Mouse (Mus musculus) spleen, adult 2 months (tissue): Measurements from ENCODE around the gene Cdc42se1. TPM values are rescaled to one million over a fixed set of nuclear protein-coding genes. Genes with fewer than 3 reads are reported as not detected.

Experiments
- DNase-seq, 2 experiments: peaks; one replicate each; pipeline versions ENCODE4 v3.0.0 to v3.0.0-alpha.2; 2012 to 2021; ENCODE audit warnings: low spot score in 2 of 2, low read depth in 1 of 2
- H3K27ac ChIP-seq: fragments of 200-500 bp; 2 replicates; pipeline ENCODE4 v1.5.1; 2012; ENCODE audit warnings: low read length, inconsistent platforms; ENCODE audit not compliant: insufficient read depth
- H3K27me3 ChIP-seq: fragments of 200-500 bp; 2 replicates; pipeline ENCODE4 v1.6.1; 2012; ENCODE audit warnings: mild to moderate bottlenecking, moderate library complexity, low read length, inconsistent platforms; ENCODE audit not compliant: control insufficient read depth, insufficient read depth
- H3K36me3 ChIP-seq: fragments of 200-500 bp; 2 replicates; pipeline ENCODE4 v1.6.1; 2012; ENCODE audit warnings: mild to moderate bottlenecking, low read length, inconsistent platforms; ENCODE audit not compliant: control insufficient read depth, insufficient read depth
- H3K4me1 ChIP-seq: fragments of 200-500 bp; 2 replicates; pipeline ENCODE4 v1.6.1; 2011; ENCODE audit warnings: inconsistent platforms; ENCODE audit not compliant: control insufficient read depth, insufficient read depth, insufficient read length
- H3K4me3 ChIP-seq: fragments of 200-500 bp; 2 replicates; pipeline ENCODE4 v1.5.1; 2011; ENCODE audit warnings: mild to moderate bottlenecking, inconsistent platforms; ENCODE audit not compliant: insufficient read depth, insufficient read length; ENCODE audit errors: extremely low read depth
- CTCF ChIP-seq: fragments of 200-500 bp; IDR thresholded peaks from 2 replicates; pipeline ENCODE4 v1.5.1; 2011; ENCODE audit warnings: mild to moderate bottlenecking, inconsistent platforms; ENCODE audit not compliant: insufficient read depth, insufficient read length, insufficient replicate concordance; ENCODE audit errors: extremely low read depth
- POLR2A ChIP-seq: fragments of 200-500 bp; IDR thresholded peaks from 2 replicates; pipeline ENCODE4 v1.6.1; 2011; ENCODE audit warnings: low read depth, low read length, inconsistent platforms
- WGBS: fragments of 180-500 bp; shearing (Covaris S2); methylation state at CpG from one replicate; pipeline ENCODE4 v1.1.7; 2018; 5-methylcytosine and 5-hydroxymethylcytosine counted together
- polyA plus RNA-seq: library from polyadenylated mRNA; depleted of rRNA; stranded (reverse); fragments of >200 nt; gene quantifications from 2 replicates; pipeline ENCODE4 v1.2.3, GENCODE M21; 2012

The Cdc42se1 gene
- polyA plus RNA-seq, 1 experiment = 94.1 TPM

- Histone ChIP-seq H3K4me3 (no peak overlapping the region), H3K27me3 (no peaks in the 10 kb centered on the region), H3K27ac (no peak overlapping the region), H3K4me1 (no peaks in the 10 kb centered on the region), H3K36me3 (peaks cover 21% of the 10 kb centered on the region)
- TF ChIP-seq POLR2A (no peak), CTCF (no peak)
- 91% methylated on average over 12 of the region's 12 CpGs for WGBS
- DNase-seq = no peak
Observed at GRCm38 (mm10) chr3:95239971-95240370, 11.4 kb downstream of the Cdc42se1 start.

- DNase-seq = no peak
- H3K36me3 ChIP-seq = peaks cover 13% of the 10 kb centered on the region
- 77% methylated on average over 17 of the region's 17 CpGs for WGBS
- H3K27ac ChIP-seq = no peak overlapping the region
- no peak for TF ChIP-seq POLR2A
- no peak for TF ChIP-seq CTCF
- no peaks in the 10 kb centered on the region for H3K4me1 ChIP-seq
- H3K27me3 ChIP-seq = no peaks in the 10 kb centered on the region
- no peak overlapping the region for H3K4me3 ChIP-seq
Observed at GRCm38 (mm10) chr3:95240900-95241299, 12.4 kb downstream of the Cdc42se1 start.

GRCm38 (mm10) chr3:95241498-95241897 lies 13.0 kb downstream of the Cdc42se1 start, which contains the start of gene Gm128:
Gene Gm128, minus strand, starts transcription at chr3:95241598.
- TF ChIP-seq CTCF (no peak), POLR2A (no peak)
- H3K27ac ChIP-seq = no peak within 1 kb of the TSS
- H3K4me1 ChIP-seq = no peaks in the 10 kb centered on the region
- no peak for DNase-seq
- 91% methylated on average over 7 of the region's 7 CpGs for WGBS
- H3K27me3 ChIP-seq = no peaks in the 10 kb centered on the region
- H3K4me3 ChIP-seq = no peak within 1 kb of the TSS
- H3K36me3 ChIP-seq = peaks cover 7% of the 10 kb centered on the region

- 89% methylated on average over 2 of the region's 2 CpGs for WGBS
- TF ChIP-seq POLR2A (no peak), CTCF (no peak)
- Histone ChIP-seq H3K36me3 (0 out of 2 replicates have a peak, but pooled peaks cover 1% of the 10 kb centered on the region), H3K27me3 (no peaks in the 10 kb centered on the region), H3K4me3 (no peak overlapping the region), H3K4me1 (no peaks in the 10 kb centered on the region), H3K27ac (no peak overlapping the region)
- no peak for DNase-seq
Observed at GRCm38 (mm10) chr3:95243086-95243485, 14.6 kb downstream of the Cdc42se1 start.

GRCm38 (mm10) chr3:95246465-95247231 lies 18.1 kb downstream of the Cdc42se1 start:
- TF ChIP-seq CTCF (no peak), POLR2A (no peak)
- Histone ChIP-seq H3K27me3 (no peaks in the 10 kb centered on the region), H3K4me3 (no peak overlapping the region), H3K36me3 (no peaks in the 10 kb centered on the region), H3K27ac (no peak overlapping the region), H3K4me1 (no peaks in the 10 kb centered on the region)
- DNase-seq = no peak
- WGBS = 73% methylated on average over 5 of the region's 5 CpGs

- Histone ChIP-seq H3K4me1 (no peaks in the 10 kb centered on the region), H3K4me3 (no peak overlapping the region), H3K36me3 (no peaks in the 10 kb centered on the region), H3K27me3 (no peaks in the 10 kb centered on the region), H3K27ac (no peak overlapping the region)
- DNase-seq = no peak
- WGBS = 80% methylated on average over 1 of the region's 1 CpGs
- TF ChIP-seq POLR2A (no peak), CTCF (no peak)
Observed at GRCm38 (mm10) chr3:95247660-95248336, 19.3 kb downstream of the Cdc42se1 start.

- no peak for DNase-seq
- WGBS = 88% methylated on average over 5 of the region's 5 CpGs
- TF ChIP-seq POLR2A = no peak
- TF ChIP-seq CTCF = no peak
- Histone ChIP-seq H3K36me3 (peaks cover 4% of the 10 kb centered on the region; the same call in 1 of the 2 replicates), H3K4me3 (no peak overlapping the region), H3K27me3 (no peaks in the 10 kb centered on the region), H3K27ac (no peak overlapping the region), H3K4me1 (no peaks in the 10 kb centered on the region)
Observed at GRCm38 (mm10) chr3:95250361-95250760, 21.8 kb downstream of the Cdc42se1 start.
